In the genomic region with DNA sequence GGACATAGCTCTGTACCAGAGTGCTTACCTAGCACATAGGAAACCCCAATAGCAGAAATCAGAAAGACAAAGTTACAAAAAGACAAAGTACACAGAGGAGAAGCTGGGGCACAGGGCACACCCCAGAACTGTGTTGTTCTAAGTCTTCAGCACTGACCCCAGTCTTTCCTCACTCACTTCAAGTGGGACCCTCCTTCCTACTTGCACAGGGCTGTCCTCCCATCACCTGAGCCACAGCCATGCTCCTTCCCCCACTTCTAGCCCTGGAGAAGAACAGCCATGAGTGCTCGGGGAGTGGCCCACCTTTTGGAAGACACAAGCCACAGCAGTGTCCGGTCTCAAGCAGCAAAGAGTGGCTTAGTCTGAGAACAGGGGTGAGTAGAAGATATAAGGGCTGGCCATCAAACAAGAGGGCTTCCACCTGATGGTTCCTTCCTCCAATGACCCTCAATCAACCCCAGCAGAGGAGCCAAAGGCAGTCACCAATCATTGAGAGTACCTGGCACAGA, we compare ENCODE assay signal across 8 mouse cellular contexts. TPM values are rescaled to one million over a fixed set of nuclear protein-coding genes. Genes with fewer than 3 reads are reported as not detected.
DNase-seq lines count a peak whose midpoint lies in the region; ATAC-seq and TF ChIP-seq lines count a peak whose summit lies in the region.

A gene (minus strand): TSS at position 459 of the 509 bp plus-strand sequence.

- H3K27ac ChIP-seq in left cerebral cortex, adult 2 months: no peak within 1 kb of the TSS
- no peak within 1 kb of the TSS for H3K27ac ChIP-seq in heart, embryonic 14.5 days (replicated peaks in 1 of 2; ENCODE audit: control insufficient read depth in 1 of 2, insufficient read depth in 1 of 2, low read depth in 2 of 2, low read length in 2 of 2)

- intact Hi-C loops in left cerebral cortex, adult 2 months (cut with DNase I): no loop called here
- intact Hi-C loops in left cerebral cortex, postnatal 14 days (cut with DNase I): no loop called here

- DNase-seq in left cerebral cortex, adult 2 months (ENCODE audit: extremely low spot score in 1 of 2, low spot score in 2 of 2): no peak
- no peak for DNase-seq in left cerebral cortex, adult 9 months (ENCODE audit: low spot score in 2 of 2)
- no peak for DNase-seq in brain, embryonic 14.5 days (ENCODE audit: low read depth)
- DNase-seq in left cerebral cortex, postnatal 14 days (ENCODE audit: low spot score in 2 of 2): no peak
- DNase-seq in urinary bladder, adult 18-20 months (ENCODE audit: low spot score in 2 of 2): no peak
- DNase-seq in right cerebral cortex, postnatal 10 days (ENCODE audit: low spot score in 2 of 2): no peak

- no peaks in the 10 kb centered on the region for H3K36me3 ChIP-seq in heart, embryonic 14.5 days (ENCODE audit: control insufficient read depth, insufficient read depth, low read length)
- no peaks in the 10 kb centered on the region for H3K36me3 ChIP-seq in myocyte (ENCODE audit: control insufficient read depth, insufficient read depth)

- H3K4me3 ChIP-seq in left cerebral cortex, adult 2 months: no peak within 1 kb of the TSS
- no peak within 1 kb of the TSS for H3K4me3 ChIP-seq in heart, embryonic 14.5 days (ENCODE audit: control insufficient read depth in 1 of 2, insufficient read depth in 1 of 2, low read depth in 1 of 2, low read length in 2 of 2)
- no peak within 1 kb of the TSS for H3K4me3 ChIP-seq in myocyte

- no peaks in the 10 kb centered on the region for H3K4me1 ChIP-seq in heart, embryonic 14.5 days (ENCODE audit: control insufficient read depth in 2 of 2, insufficient read depth in 2 of 2, low read length in 2 of 2)

- H3K27me3 ChIP-seq in heart, embryonic 14.5 days (ENCODE audit: control insufficient read depth, insufficient read depth, low read length): no peaks in the 10 kb centered on the region
- no peaks in the 10 kb centered on the region for H3K27me3 ChIP-seq in myocyte (ENCODE audit: control insufficient read depth, insufficient read depth, insufficient read length)

- no peak within 1 kb of the TSS for H3K9ac ChIP-seq in heart, embryonic 14.5 days (ENCODE audit: low read length)

- no peak for TF ChIP-seq CTCF in left cerebral cortex, adult 2 months (IDR thresholded peaks at IDR 0.05)
- no peak for TF ChIP-seq CTCF in brain, embryonic 14.5 days (IDR thresholded peaks at IDR 0.05; ENCODE audit: borderline replicate concordance, extremely low read depth, insufficient read depth, insufficient read length)

- no peak for TF ChIP-seq POLR2A in brain, embryonic 14.5 days (IDR thresholded peaks at IDR 0.05; ENCODE audit: borderline replicate concordance, extremely low read depth, insufficient read depth, insufficient read length, poor library complexity, severe bottlenecking)
- TF ChIP-seq POLR2A in myocyte (IDR thresholded peaks at IDR 0.05; ENCODE audit: insufficient read length, low read depth): no peak

- H3K79me2 ChIP-seq in myocyte (ENCODE audit: control insufficient read depth, insufficient read depth): no peaks in the 10 kb centered on the region

- H3ac ChIP-seq in myocyte (ENCODE audit: control insufficient read depth, insufficient read length): no peak within 1 kb of the TSS

- ATAC-seq in heart, embryonic 14.5 days (ENCODE audit: insufficient number of reproducible peaks, insufficient read depth, low FRiP score, low read depth): no peak

- H3K4me2 ChIP-seq in heart, embryonic 14.5 days (ENCODE audit: low read length): no peak within 1 kb of the TSS
- no peak within 1 kb of the TSS for H3K4me2 ChIP-seq in myocyte (ENCODE audit: low read depth)

- H3K9me3 ChIP-seq in heart, embryonic 14.5 days (ENCODE audit: control insufficient read depth, low read length): no peaks in the 10 kb centered on the region

- 79% methylated on average over 2 of the region's 2 CpGs for WGBS in heart, embryonic 14.5 days

TF ChIP-seq in myocyte, 11 proteins besides CTCF, POLR2A, EP300 and RAD21:
- TF ChIP-seq TCF3 (IDR thresholded peaks at IDR 0.05; ENCODE audit: insufficient read length, low read depth) (no peak), POLR2AphosphoS2 (IDR thresholded peaks at IDR 0.05; ENCODE audit: insufficient read length, low read depth) (no peak), E2F4 (IDR thresholded peaks at IDR 0.05; ENCODE audit: insufficient read depth) (no peak), MAX (IDR thresholded peaks at IDR 0.05; ENCODE audit: low read depth) (no peak), USF1 (IDR thresholded peaks at IDR 0.05; ENCODE audit: low read depth) (no peak), CEBPB (IDR thresholded peaks at IDR 0.05; ENCODE audit: insufficient read depth, poor library complexity, severe bottlenecking) (no peak), MYOD1 (IDR thresholded peaks at IDR 0.05; ENCODE audit: control insufficient read depth in 1 of 3, insufficient read length in 2 of 3, low read depth in 2 of 3) (no peak), REST (IDR thresholded peaks at IDR 0.05; ENCODE audit: insufficient read depth, insufficient read length) (no peak), SRF (IDR thresholded peaks at IDR 0.05; ENCODE audit: control insufficient read depth, insufficient read length, low read depth) (no peak), MYOG (IDR thresholded peaks at IDR 0.05; ENCODE audit: control insufficient read depth in 1 of 3, insufficient read depth in 1 of 3, insufficient read length in 2 of 3, low read depth in 2 of 3) (no peak), TCF12 (IDR thresholded peaks at IDR 0.05; ENCODE audit: insufficient read depth, poor library complexity, severe bottlenecking) (no peak)

RNA-seq across cellular contexts. Expression of the gene that starts here (rescaled TPM):
- total RNA-seq in left cerebral cortex, adult 2 months (2021): 10 to 100 TPM; 44.5 to 44.6 TPM
- polyA plus RNA-seq in brain, embryonic 14.5 days (2012; rRNA removed): 90.1 and 103 TPM in 2 replicates
- polyA plus RNA-seq in heart, embryonic 14.5 days (2014; fragmentation: Nextera tagmentation; extraction: Ambion mirVana): 35.2 and 39.4 TPM in 2 replicates
- total RNA-seq in left cerebral cortex, postnatal 14 days (2021): 10 to 100 TPM; 39.9 to 43.6 TPM
- polyA plus RNA-seq in myocyte (2012; fragmentation: generic; extraction: Trizol): 22.1 TPM
